Mouse (Mus musculus) right cerebral cortex, postnatal 25 days (tissue): ENCODE results near the gene Ednra.
"Not testable (repeated sequence)": the region's sequence is repeated elsewhere in the genome, so short reads cannot be mapped to it uniquely, and the experiment has no call there.

Experiments
- DNase-seq: peaks from one replicate; pipeline ENCODE4 v3.0.0; 2022

Gene Ednra

DNA sequence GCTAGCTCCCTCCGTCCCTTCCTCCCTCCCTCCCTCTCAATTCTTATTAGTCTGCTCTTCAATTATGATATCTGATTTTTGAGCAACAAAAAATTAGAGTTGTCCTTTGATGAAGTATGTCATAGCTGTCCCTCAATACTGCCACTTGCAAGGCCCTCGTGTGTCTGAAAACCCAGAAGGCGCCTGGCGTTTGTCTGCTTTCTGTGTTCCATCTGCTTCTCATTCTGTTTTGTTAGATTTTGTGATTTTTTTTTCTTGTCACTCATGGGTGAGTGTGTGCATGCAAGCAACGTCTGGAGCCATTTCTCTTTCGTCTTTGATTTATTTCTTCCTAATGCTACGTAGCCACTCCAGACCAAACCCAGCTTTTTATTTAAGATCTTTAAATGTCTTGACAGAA, 9.8 kb downstream of the Ednra start:
- no peak for DNase-seq

DNA sequence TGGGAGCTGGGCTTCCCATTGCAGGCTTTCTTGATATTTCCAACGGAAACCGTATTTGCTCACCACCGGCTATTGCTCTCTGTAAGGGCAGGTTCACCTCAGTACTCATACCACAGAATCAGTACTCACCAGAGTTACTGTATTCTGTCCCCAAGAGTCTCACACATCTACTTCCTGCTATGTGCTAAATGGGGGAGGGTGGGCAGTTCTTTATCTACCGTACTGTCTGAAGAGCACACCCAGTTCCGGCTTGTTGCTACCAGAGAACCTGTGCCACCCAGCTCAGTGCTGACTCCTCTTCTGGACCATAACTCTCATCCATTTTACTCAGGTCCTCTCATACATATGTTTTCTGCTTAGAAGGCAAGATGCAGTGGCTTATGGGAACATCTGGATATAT, 10.6 kb downstream of the Ednra start:
- DNase-seq, result no peak

- DNase-seq, result no peak
These were observed 19.5 kb downstream of the Ednra start for GRCm38 (mm10) chr8:77704768-77705167.

DNA sequence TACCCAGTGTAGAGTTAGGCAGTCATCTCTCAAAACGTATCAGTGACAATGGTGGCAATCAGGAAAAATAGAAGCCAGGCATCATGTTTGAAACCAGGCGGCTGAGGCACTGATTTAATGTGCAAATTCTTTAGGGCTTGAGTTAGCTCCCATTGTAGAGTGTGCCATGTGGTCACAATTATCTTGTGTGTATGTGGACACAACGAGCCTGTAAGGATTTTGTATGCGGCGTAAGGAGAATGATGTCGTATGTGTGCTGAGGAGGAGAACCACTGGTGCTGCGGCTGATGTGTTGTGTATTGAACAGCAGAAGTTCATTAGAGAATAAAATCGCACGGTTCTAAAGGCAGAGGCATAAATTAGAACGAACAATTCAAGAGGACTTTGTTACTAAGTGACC, 26.2 kb downstream of the Ednra start:
- DNase-seq, result no peak

DNA sequence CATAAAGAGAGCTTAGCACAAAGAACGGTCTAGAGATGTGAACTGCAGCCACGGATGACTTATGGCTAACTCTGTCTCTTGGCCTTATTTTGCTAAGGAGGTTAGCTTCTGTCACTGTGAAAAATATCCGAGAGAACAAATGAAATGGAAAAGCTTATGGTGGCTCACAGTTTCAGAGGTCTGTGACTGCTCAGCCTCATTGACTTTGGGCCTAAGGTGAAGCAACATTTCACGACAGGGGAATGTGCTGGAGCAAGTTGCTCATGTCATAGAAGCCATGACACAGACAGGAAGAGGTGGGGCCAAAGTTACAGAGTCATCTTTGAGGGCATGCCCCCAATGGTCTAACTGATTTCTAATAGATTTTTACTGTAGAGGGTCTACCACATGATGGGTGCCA, 28.1 kb downstream of the Ednra start:
- DNase-seq, result no peak

GRCm38 (mm10) chr8:77695486-77696058, 28.7 kb downstream of the Ednra start:
- no peak for DNase-seq

DNA sequence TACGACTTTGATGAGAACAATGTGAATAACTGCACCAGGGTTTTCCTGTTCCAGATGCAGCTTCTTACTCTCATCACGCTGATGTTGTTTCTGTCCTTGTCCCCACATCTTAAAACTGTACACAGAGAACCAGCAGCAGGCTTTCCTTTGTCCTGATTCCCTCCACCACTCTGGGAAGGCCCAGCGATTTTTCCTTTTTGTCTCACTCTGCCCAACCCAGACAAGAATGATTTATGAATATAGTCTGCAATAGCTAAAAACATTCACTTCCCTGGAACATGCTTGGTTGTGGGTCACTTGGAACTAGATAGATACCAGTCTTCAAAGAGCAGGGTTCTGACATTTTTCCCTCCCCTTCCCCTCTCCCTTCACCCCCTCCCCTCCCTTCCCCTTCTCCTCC, 29.2 kb downstream of the Ednra start:
- no peak for DNase-seq

- DNase-seq, result no peak
These were observed 29.7 kb downstream of the Ednra start for GRCm38 (mm10) chr8:77694588-77694987.

- DNase-seq, result not testable (repeated sequence)
These were observed 34.7 kb downstream of the Ednra start for GRCm38 (mm10) chr8:77689421-77690059.

GRCm38 (mm10) chr8:77688978-77689377, 35.3 kb downstream of the Ednra start:
- no peak for DNase-seq

DNA sequence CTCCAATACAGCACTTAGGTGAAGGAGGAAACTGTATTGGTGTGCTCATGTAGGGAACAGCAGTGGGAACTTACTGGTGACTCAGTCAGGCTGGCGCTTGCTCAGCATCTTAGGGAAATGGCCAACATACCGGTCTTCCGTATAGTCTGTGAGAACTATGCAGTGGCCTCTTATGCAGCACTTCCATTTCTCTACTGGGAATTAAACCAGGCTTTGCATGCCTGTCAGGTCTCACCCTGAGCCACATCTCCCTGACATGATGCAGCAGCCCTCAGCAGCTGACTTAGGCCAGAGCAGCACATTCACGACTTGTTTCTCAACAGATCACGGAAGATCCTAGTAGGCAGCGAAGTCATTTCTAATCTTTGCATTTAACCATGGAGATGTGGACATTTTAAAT, 39.9 kb downstream of the Ednra start:
- DNase-seq, result no peak

DNA sequence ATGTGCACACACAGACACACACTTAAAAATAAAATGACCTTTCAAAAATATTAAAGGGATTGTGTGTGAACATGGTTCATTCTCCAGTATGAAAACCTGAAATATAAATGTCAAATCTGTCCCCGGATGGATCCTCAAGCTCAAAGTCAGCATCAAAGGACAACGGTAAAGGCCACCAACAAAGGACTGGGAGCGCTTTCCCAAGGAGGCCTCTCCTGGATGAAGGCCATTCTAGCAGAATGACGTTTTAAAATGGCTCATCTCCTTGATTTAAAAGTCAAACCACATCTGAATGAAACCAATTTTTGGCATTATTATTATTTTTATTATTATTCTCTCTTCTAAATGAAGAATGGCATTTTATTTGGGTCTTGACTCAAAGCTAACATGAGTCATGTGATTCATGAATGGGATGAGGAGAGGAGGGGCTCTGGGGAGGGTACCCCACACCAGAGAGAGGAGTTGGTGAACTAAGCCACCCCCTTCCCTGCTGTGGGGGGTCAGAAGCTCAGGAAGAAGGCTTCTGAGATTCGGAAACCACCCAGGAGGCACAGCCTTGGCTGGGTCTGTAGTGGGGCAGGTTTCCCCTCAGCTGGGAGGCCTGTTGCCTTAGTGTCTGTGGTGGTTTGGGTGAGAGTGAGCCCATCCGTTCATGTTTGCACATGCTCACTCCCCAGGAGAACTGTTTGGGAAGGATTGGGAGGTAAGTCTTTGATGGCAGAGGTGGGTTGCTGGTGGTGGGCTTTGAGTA, 40.7 kb downstream of the Ednra start:
- DNase-seq, result no peak

- DNase-seq, result no peak
These were observed 42.0 kb downstream of the Ednra start for GRCm38 (mm10) chr8:77682008-77682934.

GRCm38 (mm10) chr8:77672036-77672435, 52.2 kb downstream of the Ednra start:
- DNase-seq, result no peak

DNA sequence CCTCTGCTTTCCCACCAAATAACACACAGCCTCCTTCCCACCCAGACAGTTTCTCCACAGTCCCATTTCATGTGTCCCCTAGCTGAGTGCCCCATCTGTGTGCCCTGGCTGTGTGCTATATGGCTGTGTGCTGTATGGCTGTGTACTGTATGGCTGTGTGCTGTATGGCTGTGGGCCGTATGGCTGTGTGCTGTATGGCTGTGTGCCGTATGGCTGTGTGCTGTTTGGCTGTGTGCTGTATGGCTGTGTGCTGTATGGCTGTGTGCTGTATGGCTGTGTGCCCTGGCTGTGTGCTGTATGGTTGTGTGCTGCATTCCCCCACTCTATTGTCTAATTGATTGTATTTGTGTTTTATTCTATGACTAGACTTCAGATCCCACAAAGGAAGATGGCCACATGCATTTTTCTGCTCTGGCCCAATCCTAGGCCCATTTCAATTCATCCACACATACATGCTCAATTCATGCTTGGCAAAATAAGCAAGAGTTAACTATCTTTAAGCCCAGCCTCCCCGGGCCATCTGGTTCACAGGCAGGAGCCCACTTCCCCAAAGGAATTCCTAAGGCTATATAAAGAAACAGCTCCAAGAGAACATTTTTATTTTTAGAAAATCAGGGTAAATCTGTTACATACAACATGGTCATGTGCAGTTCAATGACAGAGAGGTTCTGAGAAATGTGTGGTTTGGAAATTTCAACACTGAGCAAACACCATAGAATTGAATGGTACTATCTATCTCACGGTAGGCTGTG, 53.5 kb downstream of the Ednra start:
- no peak for DNase-seq

GRCm38 (mm10) chr8:77667916-77668315, 56.3 kb downstream of the Ednra start:
- DNase-seq, result no peak

GRCm38 (mm10) chr8:77664901-77665300, 59.4 kb downstream of the Ednra start:
- no peak for DNase-seq

GRCm38 (mm10) chr8:77659534-77660080, 64.7 kb downstream of the Ednra start:
- no peak for DNase-seq

DNA sequence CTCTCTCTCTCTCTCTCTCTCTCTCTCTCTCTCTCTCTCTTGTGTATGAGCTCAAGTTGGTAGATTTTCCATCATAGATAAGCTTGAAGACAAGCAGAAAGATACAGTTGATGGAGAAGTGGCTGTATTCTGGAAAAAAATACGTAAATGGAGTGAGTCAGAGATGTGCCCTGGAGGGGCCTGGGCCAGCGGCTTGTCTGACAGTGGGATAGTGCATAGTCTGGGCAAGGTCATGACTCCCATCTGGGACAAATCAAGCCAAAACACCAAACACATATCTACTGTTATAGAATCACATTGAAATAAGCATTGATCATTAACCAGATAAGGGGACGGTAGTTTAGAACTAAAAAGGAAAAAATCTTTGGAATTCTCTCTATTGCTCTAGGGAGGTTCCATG, 65.9 kb downstream of the Ednra start:
- no peak for DNase-seq

DNA sequence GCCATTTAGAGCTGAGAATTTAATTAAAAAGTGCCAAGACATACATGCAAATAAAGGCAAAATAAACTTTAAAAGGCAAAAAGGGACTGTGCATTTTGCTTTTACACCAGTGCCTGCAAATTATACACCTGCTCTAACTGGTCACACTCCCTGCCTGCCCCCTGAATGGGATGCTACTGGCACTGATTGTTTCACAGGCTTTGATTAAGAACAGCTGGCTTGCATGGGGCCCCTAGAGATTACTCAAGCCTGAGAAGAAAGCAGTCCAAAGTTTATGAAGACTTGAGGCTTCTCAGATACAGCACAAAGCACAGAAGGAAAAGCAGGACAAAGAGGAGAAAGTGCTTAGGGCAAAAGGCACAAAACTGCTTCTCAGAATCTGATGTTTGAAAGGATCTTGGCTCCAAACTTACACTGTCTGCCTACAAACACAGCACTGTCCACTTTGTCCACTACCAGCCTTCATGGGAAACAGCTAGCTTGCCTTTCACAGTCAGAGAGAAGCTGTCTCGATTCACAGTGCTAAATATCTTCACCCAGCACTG, 73.5 kb downstream of the Ednra start:
- DNase-seq, result no peak

DNA sequence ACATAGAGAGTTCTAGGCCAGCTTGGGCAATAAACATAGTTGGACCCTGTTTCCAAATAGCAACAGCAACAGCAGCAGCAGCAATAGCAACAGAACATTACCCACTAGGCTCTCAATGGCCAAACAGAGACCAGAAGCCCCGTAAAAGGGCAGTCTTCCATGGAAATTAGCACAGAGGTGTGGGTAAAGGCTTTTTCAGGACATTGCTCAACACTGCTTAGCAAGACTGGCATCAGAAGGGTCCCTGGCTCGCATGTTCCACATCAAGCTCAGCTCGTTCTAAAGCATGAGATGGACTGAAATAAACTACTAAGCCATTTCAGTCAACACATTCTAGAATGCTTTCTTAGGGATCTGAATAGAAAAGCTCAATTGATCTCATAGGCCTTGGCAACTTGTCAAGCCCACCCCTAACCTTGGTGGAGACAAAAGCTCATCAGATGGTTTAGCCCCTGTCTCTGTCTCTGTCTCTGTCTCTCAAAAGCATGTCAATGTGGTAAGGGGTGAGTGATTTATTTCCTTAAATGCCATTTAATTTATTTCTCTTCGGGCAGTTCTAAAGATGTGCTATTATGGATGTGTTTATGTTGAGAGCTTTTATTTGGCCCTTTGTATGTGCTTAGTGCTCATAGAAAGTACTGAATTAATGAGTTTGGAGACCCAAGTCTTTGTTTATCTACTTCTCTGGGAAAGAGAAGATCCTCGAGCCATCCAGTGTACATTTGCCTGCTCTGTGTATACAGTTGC, 84.0 kb downstream of the Ednra start:
- DNase-seq, result no peak
